Mouse (Mus musculus): ENCODE data around the gene Cmtm1. TPM values are rescaled to one million over a fixed set of nuclear protein-coding genes. Genes with fewer than 3 reads are reported as not detected.

The Cmtm1 gene
- total and polyA plus RNA-seq, 3 experiments, result not detected

- TF ChIP-seq HCFC1 (IDR thresholded peaks at IDR 0.05; ENCODE audit: low read depth, low read length), result no peak
- TF ChIP-seq BHLHE40 (IDR thresholded peaks at IDR 0.05; ENCODE audit: borderline replicate concordance, low read depth, low read length), result peak; percentile 94
- peak; percentile 74 for TF ChIP-seq MAX (IDR thresholded peaks at IDR 0.05; ENCODE audit: low read length)
- TF ChIP-seq SMC3 (IDR thresholded peaks at IDR 0.05; ENCODE audit: low read depth, low read length), result no peak
- no peak for TF ChIP-seq POLR2AphosphoS5 (IDR thresholded peaks at IDR 0.05; ENCODE audit: borderline replicate concordance, low read depth, low read length)
- TF ChIP-seq USF2 (IDR thresholded peaks at IDR 0.05; ENCODE audit: borderline replicate concordance in 1 of 2, insufficient read depth in 1 of 2, low read depth in 1 of 2, low read length in 2 of 2), result 0 out of 4 replicates have a peak, but pooled peaks of 1 of the 2 experiments have one; percentile 28
- no peak for TF ChIP-seq ZMIZ1 (IDR thresholded peaks at IDR 0.05; ENCODE audit: low read depth, low read length)
- TF ChIP-seq ZC3H11A (IDR thresholded peaks at IDR 0.05; ENCODE audit: low read depth, low read length), result no peak
- TF ChIP-seq MAZ (IDR thresholded peaks at IDR 0.05; ENCODE audit: low read depth, low read length), result peak; percentile 48; the same call in 1 of the 2 replicates
- TF ChIP-seq MAFK (IDR thresholded peaks at IDR 0.05; ENCODE audit: borderline replicate concordance, low read depth, low read length), result no peak
- 0 out of 4 replicates have a peak, but pooled peaks of 1 of the 2 experiments have one; percentile 21 for TF ChIP-seq EP300 (IDR thresholded peaks at IDR 0.05; ENCODE audit: low read depth in 1 of 2, low read length in 2 of 2)
- TF ChIP-seq MEF2A (IDR thresholded peaks at IDR 0.05; ENCODE audit: extremely low read depth, insufficient replicate concordance, low read depth, low read length, poor library complexity, severe bottlenecking), result no peak
These were observed 31.2 kb upstream of the Cmtm1 start (continued) for GRCm38 (mm10) chr8:104341106-104341561.

- H3K9ac ChIP-seq (ENCODE audit: control insufficient read depth, low read depth, low read length, poor library complexity, severe bottlenecking), result peak overlapping the region; percentile 76
- peaks cover 0 to 7% of the 10 kb centered on the region in 2 experiments; a peak in 2 of 4 replicates for H3K4me1 ChIP-seq (ENCODE audit: control insufficient read depth in 1 of 2, insufficient read depth in 2 of 2, low read length in 2 of 2)
- H3K79me2 ChIP-seq (ENCODE audit: control insufficient read depth, insufficient read depth, low read length, poor library complexity), result peaks cover 10% of the 10 kb centered on the region
- peak overlapping the region; percentile 62 for H3K27ac ChIP-seq (ENCODE audit: control insufficient read depth, low read depth, low read length)
- DNase-seq (ENCODE audit: low read depth, low spot score), result peak; percentile 82
- no peaks in the 10 kb centered on the region for H3K9me3 ChIP-seq (replicated peaks; ENCODE audit: insufficient read depth, low read length)
- H3K27me3 ChIP-seq (ENCODE audit: control insufficient read depth in 1 of 2, insufficient read depth in 2 of 2, low read length in 2 of 2), result no peaks in the 10 kb centered on the region
- peaks cover 0 to 9% of the 10 kb centered on the region in 2 experiments; a peak in 2 of 4 replicates for H3K36me3 ChIP-seq (ENCODE audit: control insufficient read depth in 1 of 2, insufficient read depth in 2 of 2, low read length in 2 of 2)
- peak overlapping the region; percentile 59 to 90 for H3K4me3 ChIP-seq (ENCODE audit: control insufficient read depth in 1 of 2, insufficient read depth in 1 of 2, low read depth in 2 of 2, low read length in 2 of 2)
- TF ChIP-seq POLR2AphosphoS5 (IDR thresholded peaks at IDR 0.05; ENCODE audit: borderline replicate concordance, low read depth, low read length) (no peak), ELF1 (IDR thresholded peaks at IDR 0.05; ENCODE audit: low read depth, low read length) (peak; percentile 43), SIN3A (IDR thresholded peaks at IDR 0.05; ENCODE audit: low read length) (peak; percentile 46; the same call in 1 of the 2 replicates), CTCF (IDR thresholded peaks at IDR 0.05 in 2 of 3, conservative IDR thresholded peaks at IDR 0.05 in 1 of 3; ENCODE audit: control insufficient read depth in 1 of 3, insufficient read depth in 1 of 3, low read depth in 2 of 3, low read length in 3 of 3, poor library complexity in 1 of 3, severe bottlenecking in 1 of 3) (peak in 2 of 3 experiments; percentile 49 to 57; a peak in 5 of 6 replicates), MXI1 (IDR thresholded peaks at IDR 0.05; ENCODE audit: low read depth, low read length) (0 out of 2 replicates have a peak, but pooled peaks have one; percentile 31), POLR2AphosphoS2 (IDR thresholded peaks at IDR 0.05; ENCODE audit: low read length) (no peak; the same call in 1 of the 2 replicates), MAFK (IDR thresholded peaks at IDR 0.05; ENCODE audit: borderline replicate concordance, low read depth, low read length) (no peak), MYB (IDR thresholded peaks at IDR 0.05; ENCODE audit: low read depth, low read length) (no peak), TCF12 (IDR thresholded peaks at IDR 0.05; ENCODE audit: low read depth, low read length) (0 out of 2 replicates have a peak, but pooled peaks have one; percentile 8), NELFE (IDR thresholded peaks at IDR 0.05; ENCODE audit: low read depth, low read length) (peak; percentile 74), NRF1 (IDR thresholded peaks at IDR 0.05; ENCODE audit: insufficient read depth, low read depth, low read length, poor library complexity, severe bottlenecking) (0 out of 2 replicates have a peak, but pooled peaks have one; percentile 0), ZC3H11A (IDR thresholded peaks at IDR 0.05; ENCODE audit: low read depth, low read length) (no peak), BHLHE40 (IDR thresholded peaks at IDR 0.05; ENCODE audit: borderline replicate concordance, low read depth, low read length) (no peak), USF1 (IDR thresholded peaks at IDR 0.05; ENCODE audit: low read depth, low read length) (no peak), ETS1 (IDR thresholded peaks at IDR 0.05; ENCODE audit: low read depth, low read length) (no peak), ZNF384 (IDR thresholded peaks at IDR 0.05; ENCODE audit: low read depth, low read length) (no peak), TBP (IDR thresholded peaks at IDR 0.05; ENCODE audit: low read depth, low read length) (no peak), RAD21 (IDR thresholded peaks at IDR 0.05; ENCODE audit: low read depth, low read length) (peak; percentile 22; the same call in 1 of the 2 replicates), SMC3 (IDR thresholded peaks at IDR 0.05; ENCODE audit: low read depth, low read length) (peak; percentile 28), MAZ (IDR thresholded peaks at IDR 0.05; ENCODE audit: low read depth, low read length) (no peak), RCOR1 (IDR thresholded peaks at IDR 0.05; ENCODE audit: low read depth, low read length) (0 out of 2 replicates have a peak, but pooled peaks have one; percentile 19), POLR2A (IDR thresholded peaks at IDR 0.05; ENCODE audit: control insufficient read depth in 1 of 2, insufficient read depth in 1 of 2, low read depth in 1 of 2, low read length in 2 of 2, poor library complexity in 1 of 2) (peak; percentile 60 to 69; a peak in 2 of 4 replicates), UBTF (IDR thresholded peaks at IDR 0.05; ENCODE audit: borderline replicate concordance, insufficient read depth, low read depth, low read length) (no peak)
These were observed 30.5 kb upstream of the Cmtm1 start for GRCm38 (mm10) chr8:104340233-104341105.

Data from MEL (cell line).